Mouse (Mus musculus): ENCODE measurements around the gene Prr7.

Gene Prr7

GRCm38 (mm10) chr13:55476256-55476655 lies 12.2 kb downstream of the Prr7 start:
- no peak for DNase-seq (ENCODE audit: low read depth, low spot score)

- DNase-seq (ENCODE audit: low read depth, low spot score) = no peak
These were observed 13.4 kb downstream of the Prr7 start for GRCm38 (mm10) chr13:55477492-55477891.

GRCm38 (mm10) chr13:55478036-55478435 lies 14.0 kb downstream of the Prr7 start:
- no peak for DNase-seq (ENCODE audit: low read depth, low spot score)

- no peak for DNase-seq (ENCODE audit: low read depth, low spot score)
These were observed 14.9 kb downstream of the Prr7 start for GRCm38 (mm10) chr13:55479008-55479407.

- no peak for DNase-seq (ENCODE audit: low read depth, low spot score)
These were observed 15.9 kb downstream of the Prr7 start for GRCm38 (mm10) chr13:55479929-55480328.

GRCm38 (mm10) chr13:55482542-55482941 lies 18.5 kb downstream of the Prr7 start:
- DNase-seq (ENCODE audit: low read depth, low spot score) = no peak

GRCm38 (mm10) chr13:55483071-55483470 lies 19.0 kb downstream of the Prr7 start:
- DNase-seq (ENCODE audit: low read depth, low spot score) = no peak

GRCm38 (mm10) chr13:55483593-55483992 lies 19.5 kb downstream of the Prr7 start:
- peak; percentile 94 for DNase-seq (ENCODE audit: low read depth, low spot score)

GRCm38 (mm10) chr13:55484520-55485088 lies 20.5 kb downstream of the Prr7 start:
- DNase-seq (ENCODE audit: low read depth, low spot score) = no peak

GRCm38 (mm10) chr13:55486029-55486794 lies 22.1 kb downstream of the Prr7 start:
- no peak for DNase-seq (ENCODE audit: low read depth, low spot score)

GRCm38 (mm10) chr13:55486916-55487577 lies 23.0 kb downstream of the Prr7 start:
- DNase-seq (ENCODE audit: low read depth, low spot score) = no peak

GRCm38 (mm10) chr13:55487578-55488498 lies 23.8 kb downstream of the Prr7 start, which contains the start of gene Dbn1:
Gene Dbn1 (minus strand): TSS chr13:55488111.
- no peak for DNase-seq (ENCODE audit: low read depth, low spot score)

GRCm38 (mm10) chr13:55494257-55494656 lies 30.2 kb downstream of the Prr7 start:
- no peak for DNase-seq (ENCODE audit: low read depth, low spot score)

- DNase-seq (ENCODE audit: low read depth, low spot score) = no peak
These were observed 31.0 kb downstream of the Prr7 start for GRCm38 (mm10) chr13:55494883-55495621.

GRCm38 (mm10) chr13:55495702-55496101 lies 31.6 kb downstream of the Prr7 start:
- DNase-seq (ENCODE audit: low read depth, low spot score) = no peak

- no peak for DNase-seq (ENCODE audit: low read depth, low spot score)
These were observed 32.6 kb downstream of the Prr7 start for GRCm38 (mm10) chr13:55496661-55497060.

GRCm38 (mm10) chr13:55498906-55499305 lies 34.8 kb downstream of the Prr7 start:
- DNase-seq (ENCODE audit: low read depth, low spot score) = no peak

GRCm38 (mm10) chr13:55500575-55500974 lies 36.5 kb downstream of the Prr7 start:
- DNase-seq (ENCODE audit: low read depth, low spot score) = no peak

- no peak for DNase-seq (ENCODE audit: low read depth, low spot score)
These were observed 38.3 kb downstream of the Prr7 start for GRCm38 (mm10) chr13:55502405-55502804.

GRCm38 (mm10) chr13:55504390-55504789 lies 40.3 kb downstream of the Prr7 start:
- no peak for DNase-seq (ENCODE audit: low read depth, low spot score)

GRCm38 (mm10) chr13:55505810-55506209 lies 41.7 kb downstream of the Prr7 start:
- no peak for DNase-seq (ENCODE audit: low read depth, low spot score)

Data from telencephalon, adult 2 months (tissue).